Mouse (Mus musculus) urinary bladder, postnatal 14 days (tissue): Measurements from ENCODE around the gene Sync.

Experiments used
- DNase-seq: peaks from one replicate; pipeline ENCODE4 v3.0.0; 2021; ENCODE audit warnings: low spot score

Gene Sync

GRCm38 (mm10) chr4:129263225-129264021 is 24.0 kb upstream of the Sync start:
- peak; percentile 74 for DNase-seq

- no peak for DNase-seq
Measured at GRCm38 (mm10) chr4:129266191-129266590, 21.2 kb upstream of the Sync start.

GRCm38 (mm10) chr4:129266821-129267220 is 20.6 kb upstream of the Sync start:
- DNase-seq = no peak

GRCm38 (mm10) chr4:129268698-129269097 is 18.7 kb upstream of the Sync start:
- no peak for DNase-seq

GRCm38 (mm10) chr4:129271991-129272755 is 15.2 kb upstream of the Sync start:
- DNase-seq = peak; percentile 87

GRCm38 (mm10) chr4:129272756-129273046 is 14.7 kb upstream of the Sync start:
- peak; percentile 84 for DNase-seq

- DNase-seq = peak; percentile 98
Measured at GRCm38 (mm10) chr4:129276453-129276865, 11.0 kb upstream of the Sync start.

- no peak for DNase-seq
Measured at GRCm38 (mm10) chr4:129282786-129283185, 4.6 kb upstream of the Sync start.

GRCm38 (mm10) chr4:129283226-129283625 is 4.2 kb upstream of the Sync start:
- DNase-seq = no peak

- DNase-seq = no peak
Measured at GRCm38 (mm10) chr4:129284685-129285084, 2.7 kb upstream of the Sync start.

- DNase-seq = no peak
Measured at GRCm38 (mm10) chr4:129286001-129286682, 1.3 kb upstream of the Sync start.

- no peak for DNase-seq
Measured at GRCm38 (mm10) chr4:129286683-129287471, 540 bp upstream of the Sync start.

GRCm38 (mm10) chr4:129288067-129288466 is 650 bp downstream of the Sync start:
- DNase-seq = no peak

GRCm38 (mm10) chr4:129289671-129290070 is 2.3 kb downstream of the Sync start:
- no peak for DNase-seq

- no peak for DNase-seq
Measured at GRCm38 (mm10) chr4:129292831-129293230, 5.4 kb downstream of the Sync start.

GRCm38 (mm10) chr4:129293702-129294101 is 6.3 kb downstream of the Sync start:
- DNase-seq = no peak

- no peak for DNase-seq
Measured at GRCm38 (mm10) chr4:129295188-129295587, 7.8 kb downstream of the Sync start.

- DNase-seq = no peak
Measured at GRCm38 (mm10) chr4:129296066-129296465, 8.6 kb downstream of the Sync start.

- DNase-seq = no peak
Measured at GRCm38 (mm10) chr4:129297724-129298123, 10.3 kb downstream of the Sync start.

- DNase-seq = no peak
Measured at GRCm38 (mm10) chr4:129299121-129299520, 11.7 kb downstream of the Sync start.

- DNase-seq = no peak
Measured at GRCm38 (mm10) chr4:129303401-129303800, 16.0 kb downstream of the Sync start.

GRCm38 (mm10) chr4:129303816-129304215 is 16.4 kb downstream of the Sync start:
- DNase-seq = no peak
